Mouse (Mus musculus) embryonic stem cell, embryonic (primary cell): ENCODE measurements around the gene Atf6b.

Source experiments
- CTCF ChIA-PET, 4 experiments: fragments of 300-600 bp in 2 of 4; fragments of 350-600 bp in 2 of 4; sonication (Branson Sonifier 250); formaldehyde crosslinking; loops; one replicate each; lab custom pipeline; 2022; ENCODE audit warnings: inconsistent platforms in 2 of 4; lab: Charles Lee
- POLR2A ChIA-PET, 4 experiments: fragments of 300-600 bp in 2 of 4; fragments of 350-600 bp in 2 of 4; sonication (Branson Sonifier 250); formaldehyde crosslinking; loops; one replicate each; lab custom pipeline; 2022; ENCODE audit warnings: antibody characterized with exemption in 4 of 4, inconsistent platforms in 1 of 4; lab: Charles Lee

Atf6b gene

GRCm38 (mm10) chr17:34635671-34636070 is 11.3 kb upstream of the Atf6b start:
- CTCF ChIA-PET = interaction anchor here in 2 of 4 experiments (0.8 to 1.1 kb wide), 2 partner anchors 15 to 17 kb away, joined by 3 read pairs; no protein-coding TSS in a partner anchor
- POLR2A ChIA-PET = interaction anchor here in 2 of 4 experiments (0.6 to 1.6 kb wide), 4 partner anchors 10 to 315 kb away, joined by 3 to 5 read pairs (median 4); partner anchors contain the start of gene Atf6b (in 1 of the 2)

GRCm38 (mm10) chr17:34637459-34637858 is 9.5 kb upstream of the Atf6b start:
- ChIA-PET POLR2A (interaction anchor here in 2 of 4 experiments (1.0 to 1.6 kb wide), 4 partner anchors 10 to 33 kb away, joined by 3 to 4 read pairs (median 4); partner anchors contain the start of genes Atf6b (in 2 of the 2) and Agpat1 (in 1 of the 2)), CTCF (interaction anchor here in 1 of 4 experiments (0.6 to 0.9 kb wide), 2 partner anchors 18 to 335 kb away, joined by 3 to 4 read pairs; partner anchors contain the start of gene Hspa1l)

- ChIA-PET POLR2A (interaction anchor here in 1 of 4 experiments (1.1 kb wide), 1 partner anchor 313 kb away, joined by 3 read pairs; no protein-coding TSS in a partner anchor), CTCF (no interaction called here)
Measured at GRCm38 (mm10) chr17:34639461-34640255, 7.3 kb upstream of the Atf6b start.

- POLR2A ChIA-PET = interaction anchor here (0.5 to 1.5 kb wide), 6 partner anchors 8 to 421 kb away, joined by 3 to 4 read pairs (median 3); no protein-coding TSS in a partner anchor
- CTCF ChIA-PET = interaction anchor here in 3 of 4 experiments (0.7 to 1.6 kb wide), 5 partner anchors 9 to 46 kb away, joined by 3 to 5 read pairs (median 3); no protein-coding TSS in a partner anchor
Measured at GRCm38 (mm10) chr17:34640778-34641601, 6.0 kb upstream of the Atf6b start.

GRCm38 (mm10) chr17:34641945-34642344 is 5.0 kb upstream of the Atf6b start:
- CTCF ChIA-PET = interaction anchor here in 2 of 4 experiments (1.3 to 1.6 kb wide), 2 partner anchors 10 to 23 kb away, joined by 4 to 5 read pairs; no protein-coding TSS in a partner anchor

GRCm38 (mm10) chr17:34643379-34643778 is 3.6 kb upstream of the Atf6b start:
- POLR2A ChIA-PET = interaction anchor here in 2 of 4 experiments (1.1 to 2.8 kb wide), 6 partner anchors 11 to 45 kb away, joined by 3 to 19 read pairs (median 10); partner anchors contain the start of genes Ager (in 1 of the 2), Agpat1 (in 1 of the 2), Ppt2 (in 1 of the 2) and Rnf5 (in 1 of the 2)
- CTCF ChIA-PET = interaction anchor here in 2 of 4 experiments (0.6 to 1.3 kb wide), 2 partner anchors 10 to 24 kb away, joined by 3 to 5 read pairs; no protein-coding TSS in a partner anchor

More at GRCm38 (mm10) chr17:34641945-34642344, 5.0 kb upstream of the Atf6b start:
- POLR2A ChIA-PET = interaction anchor here in 1 of 4 experiments (1.5 kb wide), 1 partner anchor 8 kb away, joined by 3 read pairs; no protein-coding TSS in a partner anchor

DNA sequence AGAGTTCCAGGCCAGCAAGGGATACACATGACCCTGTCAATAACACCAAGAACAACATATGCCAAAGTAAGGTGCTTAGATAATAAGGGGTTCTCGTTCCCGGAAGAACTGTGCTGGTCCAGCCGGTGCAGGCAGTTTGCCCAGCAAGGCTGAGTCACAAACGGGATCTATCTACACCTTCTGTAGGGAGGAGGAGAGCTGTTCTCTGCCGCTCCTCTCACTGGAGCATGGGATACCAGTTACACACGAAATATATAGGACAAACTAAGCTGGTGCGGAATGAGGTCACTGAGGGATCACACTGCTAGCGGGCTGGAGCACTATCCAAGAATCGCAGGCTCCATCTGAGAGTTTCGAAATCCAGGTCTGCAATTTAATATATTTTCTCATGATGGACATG is 3.0 kb upstream of the Atf6b start:
- ChIA-PET POLR2A (interaction anchor here in 2 of 4 experiments (1.0 to 2.8 kb wide), 12 partner anchors 10 to 612 kb away, joined by 3 to 19 read pairs (median 8); partner anchors contain the start of genes Agpat1 (in 2 of the 2), Rnf5 (in 2 of the 2), Ager (in 1 of the 2) and Apom (in 1 of the 2)), CTCF (interaction anchor here in 3 of 4 experiments (0.6 to 1.5 kb wide), 8 partner anchors 9 to 88 kb away, joined by 3 to 8 read pairs (median 5); partner anchors contain the start of genes Agpat1 (in 1 of the 3) and Rnf5 (in 1 of the 3))

- ChIA-PET CTCF (interaction anchor here in 3 of 4 experiments (0.8 to 1.5 kb wide), 12 partner anchors 9 to 564 kb away, joined by 3 to 8 read pairs (median 3); partner anchors contain the start of genes Agpat1 (in 1 of the 3) and Rnf5 (in 1 of the 3)), POLR2A (interaction anchor here in 3 of 4 experiments (0.5 to 4.0 kb wide), 25 partner anchors 9 to 1274 kb away, joined by 3 to 19 read pairs (median 5); partner anchors contain the start of genes Agpat1 (in 2 of the 3), Rnf5 (in 2 of the 3), Ager (in 1 of the 3) and Apom (in 1 of the 3))
Measured at GRCm38 (mm10) chr17:34644608-34645007, 2.3 kb upstream of the Atf6b start, which contains the start of gene Fkbpl. Fkbpl (plus strand) TSS chr17:34644764.

DNA sequence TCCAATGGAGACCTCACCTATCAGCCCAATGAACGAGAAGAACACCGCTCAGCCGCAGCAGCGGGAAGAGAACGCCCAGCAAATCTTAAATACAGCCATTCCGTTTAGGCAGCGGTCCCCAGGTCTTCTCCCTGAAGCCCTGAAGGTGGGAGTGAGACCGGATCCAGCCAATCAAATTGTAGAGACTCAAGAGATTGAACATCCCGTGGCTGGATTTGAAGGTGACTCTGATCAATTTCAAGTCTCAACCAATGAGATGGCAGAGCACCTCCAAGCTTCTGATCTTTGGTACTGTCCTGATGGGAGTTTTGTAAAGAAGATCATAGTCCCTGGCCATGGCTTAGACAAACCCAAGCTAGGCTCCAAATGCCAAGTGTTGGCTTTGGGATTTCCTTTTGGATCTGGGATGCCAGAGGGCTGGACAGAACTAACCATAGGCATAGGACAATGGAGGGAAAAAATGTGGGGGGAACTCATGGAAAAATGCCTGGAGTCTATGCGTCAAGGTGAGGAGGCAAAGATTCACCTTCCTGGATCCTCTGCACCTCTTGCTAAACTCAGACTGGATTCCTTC is 1.6 kb upstream of the Atf6b start:
- ChIA-PET POLR2A (interaction anchor here in 3 of 4 experiments (0.5 to 4.0 kb wide), 25 partner anchors 9 to 1273 kb away, joined by 3 to 19 read pairs (median 5); partner anchors contain the start of genes Agpat1 (in 2 of the 3), Rnf5 (in 2 of the 3), Ager (in 1 of the 3) and Apom (in 1 of the 3)), CTCF (interaction anchor here in 3 of 4 experiments (0.6 to 1.5 kb wide), 10 partner anchors 8 to 565 kb away, joined by 3 to 8 read pairs (median 3); partner anchors contain the start of genes Agpat1 (in 1 of the 3), Gpsm3 (in 1 of the 3) and Rnf5 (in 1 of the 3))

GRCm38 (mm10) chr17:34645831-34646511 is 975 bp upstream of the Atf6b start:
- ChIA-PET CTCF (interaction anchor here in 1 of 4 experiments (1.1 to 1.4 kb wide), 2 partner anchors 23 to 523 kb away, joined by 3 to 4 read pairs; no protein-coding TSS in a partner anchor), POLR2A (interaction anchor here in 3 of 4 experiments (0.7 to 4.0 kb wide), 18 partner anchors 10 to 690 kb away, joined by 3 to 24 read pairs (median 6); partner anchors contain the start of genes Pbx2 (in 2 of the 3), Agpat1 (in 1 of the 3), Gpsm3 (in 1 of the 3) and Lsm2 (in 1 of the 3))

GRCm38 (mm10) chr17:34648141-34648890 is 1.4 kb downstream of the Atf6b start:
- ChIA-PET CTCF (interaction anchor here in 1 of 4 experiments (0.6 kb wide), 1 partner anchor 546 kb away, joined by 3 read pairs; the partner anchor contains the start of gene Ltb), POLR2A (interaction anchor here in 3 of 4 experiments (1.3 to 4.0 kb wide), 14 partner anchors 10 to 529 kb away, joined by 3 to 24 read pairs (median 6); partner anchors contain the start of genes H2-DMa (in 2 of the 3), Agpat1 (in 1 of the 3), Gpsm3 (in 1 of the 3) and Pbx2 (in 1 of the 3))

DNA sequence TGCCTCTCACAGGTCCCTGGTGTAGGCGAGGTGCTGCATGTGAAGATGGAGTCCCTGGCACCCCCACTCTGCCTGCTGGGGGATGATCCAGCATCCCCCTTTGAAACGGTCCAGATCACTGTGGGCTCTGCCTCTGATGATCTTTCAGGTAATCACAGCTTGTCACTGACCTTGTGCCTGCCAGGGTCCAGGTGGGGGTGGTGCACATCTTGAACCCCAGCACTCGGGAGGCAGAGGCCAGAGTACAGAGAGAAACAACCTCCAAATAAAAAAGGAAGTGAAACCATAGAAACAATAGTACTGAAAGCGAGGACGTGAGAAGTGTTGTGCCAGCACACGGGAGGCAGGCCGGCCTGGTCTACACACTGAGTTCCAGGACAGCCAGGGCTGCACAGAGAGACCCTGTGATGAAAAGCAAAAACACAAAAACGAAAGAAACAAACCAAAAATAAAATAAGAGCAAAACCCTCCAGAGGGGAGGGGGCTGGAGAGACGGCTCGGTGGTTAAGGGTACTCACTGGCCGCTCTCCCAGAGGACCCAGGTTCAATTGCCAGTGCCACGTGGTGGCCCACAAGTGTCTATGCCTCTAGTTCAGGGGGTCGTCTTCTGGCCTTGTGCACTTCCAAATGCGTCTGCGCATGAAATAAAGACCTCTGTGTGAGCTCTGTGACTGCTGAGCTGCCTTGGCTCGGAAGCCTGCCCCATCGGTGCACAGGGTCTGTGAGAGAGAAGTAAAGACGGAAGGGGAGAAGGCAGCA is 2.3 kb downstream of the Atf6b start:
- ChIA-PET CTCF (interaction anchor here in 1 of 4 experiments (2.7 kb wide), 1 partner anchor 11 kb away, joined by 10 read pairs; no protein-coding TSS in a partner anchor), POLR2A (interaction anchor here in 2 of 4 experiments (1.4 to 3.1 kb wide), 4 partner anchors 8 to 17 kb away, joined by 3 to 24 read pairs (median 4); no protein-coding TSS in a partner anchor)

- POLR2A ChIA-PET = interaction anchor here in 3 of 4 experiments (0.6 to 2.3 kb wide), 10 partner anchors 9 to 836 kb away, joined by 3 to 7 read pairs (median 4); partner anchors contain the start of gene Agpat1 (in 1 of the 3)
- CTCF ChIA-PET = interaction anchor here in 3 of 4 experiments (0.7 to 2.7 kb wide), 5 partner anchors 10 to 79 kb away, joined by 3 to 10 read pairs (median 6); no protein-coding TSS in a partner anchor
Measured at GRCm38 (mm10) chr17:34650781-34651180, 3.8 kb downstream of the Atf6b start.
